10 mouse cellular contexts compared by ENCODE assay signal in genomic region chr16:18250231-18250630, GRCm38 (mm10). TPM values are rescaled to one million over a fixed set of nuclear protein-coding genes. Genes with fewer than 3 reads are reported as not detected.
A peak's percentile ranks its signal among the peaks of the same experiment; 100 is the strongest.
DNase-seq lines count a peak whose midpoint lies in the region; ATAC-seq and TF ChIP-seq lines count a peak whose summit lies in the region.
"Had no signal": no experiment of that assay in that cellular context is flagged by ENCODE, and none has a peak within 500 bp of the region (broad histone marks: within the 10 kb centered on the region; RNA-seq: fewer than 3 reads in every experiment).

No protein-coding gene starts in this region.

- H3K9ac ChIP-seq in heart, embryonic 14.5 days (ENCODE audit: low read length) = peak overlapping the region; percentile 94
- peak overlapping the region; percentile 7; the same call in 1 of the 2 replicates for H3K9ac ChIP-seq in ES-E14 (ENCODE audit: insufficient read depth, low read depth, low read length, poor library complexity, severe bottlenecking)
- H3K9ac ChIP-seq in hindbrain, embryonic 12.5 days = peak overlapping the region; percentile 89

- peaks cover 74% of the 10 kb centered on the region for H3K36me3 ChIP-seq in heart, embryonic 14.5 days (ENCODE audit: control insufficient read depth, insufficient read depth, low read length)
- peaks cover 46% of the 10 kb centered on the region for H3K36me3 ChIP-seq in ES-E14 (ENCODE audit: control insufficient read depth, insufficient read depth, low read length, poor library complexity, severe bottlenecking)
- H3K36me3 ChIP-seq in hindbrain, embryonic 12.5 days = peaks cover 62% of the 10 kb centered on the region
- H3K36me3 ChIP-seq in midbrain, embryonic 10.5 days = peaks cover 76% of the 10 kb centered on the region

- 0 out of 4 replicates have a peak overlapping the region, but pooled peaks of 1 of the 2 experiments have one; percentile 3 for H3K27ac ChIP-seq in heart, embryonic 14.5 days (replicated peaks in 1 of 2; ENCODE audit: control insufficient read depth in 1 of 2, insufficient read depth in 1 of 2, low read depth in 2 of 2, low read length in 2 of 2)
- no peak overlapping the region for H3K27ac ChIP-seq in ES-E14 (ENCODE audit: insufficient read depth, low read depth, low read length, poor library complexity, severe bottlenecking)
- no peak overlapping the region for H3K27ac ChIP-seq in hindbrain, embryonic 12.5 days
- H3K27ac ChIP-seq in midbrain, embryonic 10.5 days (replicated peaks) = peak overlapping the region; percentile 98

- no peaks in the 10 kb centered on the region for H3K9me3 ChIP-seq in heart, embryonic 14.5 days (ENCODE audit: control insufficient read depth, low read length)
- no peaks in the 10 kb centered on the region for H3K9me3 ChIP-seq in ES-E14 (ENCODE audit: control insufficient read depth, insufficient read depth, low read depth, low read length)
- H3K9me3 ChIP-seq in hindbrain, embryonic 12.5 days (replicated peaks) = no peaks in the 10 kb centered on the region
- H3K9me3 ChIP-seq in midbrain, embryonic 10.5 days (replicated peaks) = no peaks in the 10 kb centered on the region

- H3K27me3 ChIP-seq in heart, embryonic 14.5 days (ENCODE audit: control insufficient read depth, insufficient read depth, low read length) = no peaks in the 10 kb centered on the region
- H3K27me3 ChIP-seq in hindbrain, embryonic 12.5 days = no peaks in the 10 kb centered on the region
- H3K27me3 ChIP-seq in midbrain, embryonic 10.5 days (ENCODE audit: low read depth, poor library complexity, severe bottlenecking) = no peaks in the 10 kb centered on the region

- H3K4me3 ChIP-seq in heart, embryonic 14.5 days (ENCODE audit: control insufficient read depth in 1 of 2, insufficient read depth in 1 of 2, low read depth in 1 of 2, low read length in 2 of 2) = peak overlapping the region in 1 of 2 experiments; percentile 97; a peak in 2 of 4 replicates
- peak overlapping the region in 1 of 2 experiments; percentile 82; a peak in 1 of 4 replicates for H3K4me3 ChIP-seq in ES-E14 (ENCODE audit: insufficient read depth in 1 of 2, low read depth in 1 of 2, low read length in 2 of 2, poor library complexity in 1 of 2, severe bottlenecking in 1 of 2)
- peak overlapping the region; percentile 86 for H3K4me3 ChIP-seq in hindbrain, embryonic 12.5 days
- peak overlapping the region; percentile 78 for H3K4me3 ChIP-seq in midbrain, embryonic 10.5 days

- in situ Hi-C loops in ES-E14 (cut with MboI; ENCODE audit: low sequenced_read_pairs in 2 of 2, unreplicated experiment in 2 of 2) = no loop called here

- DNase-seq in heart, adult 18-20 months = no peak
- no peak for DNase-seq in ES-E14 (ENCODE audit: low read depth, low spot score)
- DNase-seq in midbrain, embryonic 10.5 days (ENCODE audit: low spot score) = no peak
- no peak for DNase-seq in urinary bladder, postnatal 10 days (ENCODE audit: low spot score)
- no peak for DNase-seq in gastrocnemius, postnatal 4 days (ENCODE audit: low spot score in 2 of 2)
- DNase-seq: cerebellum, adult 18-20 months; kidney, postnatal 14 days had no signal

- peaks cover 10 to 33% of the 10 kb centered on the region in 2 experiments for H3K4me1 ChIP-seq in heart, embryonic 14.5 days (ENCODE audit: control insufficient read depth in 2 of 2, insufficient read depth in 2 of 2, low read length in 2 of 2)
- H3K4me1 ChIP-seq in ES-E14 (ENCODE audit: control insufficient read depth in 2 of 2, insufficient read depth in 2 of 2, low read length in 2 of 2, poor library complexity in 1 of 2) = peaks cover 3 to 16% of the 10 kb centered on the region in 2 experiments
- peaks cover 38% of the 10 kb centered on the region for H3K4me1 ChIP-seq in hindbrain, embryonic 12.5 days
- peaks cover 50% of the 10 kb centered on the region for H3K4me1 ChIP-seq in midbrain, embryonic 10.5 days

- ATAC-seq in heart, embryonic 14.5 days (ENCODE audit: insufficient number of reproducible peaks, insufficient read depth, low FRiP score, low read depth) = no peak
- ATAC-seq in hindbrain, embryonic 12.5 days (ENCODE audit: low FRiP score) = no peak
- no peak for ATAC-seq in cerebellum, adult (ENCODE audit: insufficient number of reproducible peaks, low FRiP score, low TSS enrichment)

- 66% methylated on average over 4 of the region's 4 CpGs for WGBS in heart, embryonic 14.5 days
- WGBS in hindbrain, embryonic 12.5 days = 64% methylated on average over 4 of the region's 4 CpGs
- 62% methylated on average over 4 of the region's 4 CpGs for WGBS in midbrain, embryonic 10.5 days

- peak overlapping the region; percentile 96 for H3K4me2 ChIP-seq in heart, embryonic 14.5 days (ENCODE audit: low read length)
- H3K4me2 ChIP-seq in hindbrain, embryonic 12.5 days (replicated peaks) = peak overlapping the region; percentile 88

TF ChIP-seq in ES-E14, 5 proteins besides CTCF, POLR2A, EP300 and RAD21:
- TF ChIP-seq ZC3H11A (IDR thresholded peaks at IDR 0.05; ENCODE audit: borderline replicate concordance, low read depth, low read length) (no peak), MAFK (IDR thresholded peaks at IDR 0.05; ENCODE audit: insufficient read depth, low read depth, low read length) (no peak), CHD2 (IDR thresholded peaks at IDR 0.05; ENCODE audit: low read depth, low read length) (no peak), HCFC1 (IDR thresholded peaks at IDR 0.05; ENCODE audit: borderline replicate concordance, insufficient read depth, low read length) (no peak), ZNF384 (IDR thresholded peaks at IDR 0.05; ENCODE audit: low read depth, low read length) (no peak)

RNA-seq across cellular contexts. Expression of gene Ranbp1, which starts 1.7 kb away (rescaled TPM):
- polyA plus RNA-seq in heart, embryonic 14.5 days (2014; fragmentation: Nextera tagmentation; extraction: Ambion mirVana) = 354 and 357 TPM in 2 replicates
- 10 to 100 TPM; 36.3 to 42.5 TPM for total RNA-seq in heart, adult 18-20 months (2021)
- 302 and 410 TPM in 2 replicates for total RNA-seq in ES-E14 (2012; rRNA removed)
- 675 and 701 TPM in 2 replicates for polyA plus RNA-seq in hindbrain, embryonic 12.5 days (2016; fragmentation: Nextera tagmentation; extraction: Ambion mirVana)
- 1,186 and 1,334 TPM in 2 replicates for polyA plus RNA-seq in midbrain, embryonic 10.5 days (2016; fragmentation: Nextera tagmentation; extraction: Ambion mirVana)
- total RNA-seq in gastrocnemius, postnatal 4 days (2021) = 100 to 1,000 TPM; 105 to 109 TPM

RNA-seq across cellular contexts. Expression of gene Trmt2a, which starts 1.8 kb away (rescaled TPM):
- 39.8 and 48.4 TPM in 2 replicates for polyA plus RNA-seq in heart, embryonic 14.5 days (2014; fragmentation: Nextera tagmentation; extraction: Ambion mirVana)
- total RNA-seq in heart, adult 18-20 months (2021) = 10 to 100 TPM; 13.8 to 16.7 TPM
- total RNA-seq in ES-E14 (2012; rRNA removed) = 99.3 and 102 TPM in 2 replicates
- polyA plus RNA-seq in hindbrain, embryonic 12.5 days (2016; fragmentation: Nextera tagmentation; extraction: Ambion mirVana) = 99.6 and 102 TPM in 2 replicates
- 127 and 132 TPM in 2 replicates for polyA plus RNA-seq in midbrain, embryonic 10.5 days (2016; fragmentation: Nextera tagmentation; extraction: Ambion mirVana)
- total RNA-seq in gastrocnemius, postnatal 4 days (2021) = 10 to 100 TPM; 31.6 to 37.2 TPM

RNA-seq across cellular contexts. Expression of gene Gm49776, which starts 7.9 kb away (rescaled TPM):
- 0.88 and 3.6 TPM in 2 replicates for polyA plus RNA-seq in heart, embryonic 14.5 days (2014; fragmentation: Nextera tagmentation; extraction: Ambion mirVana)
- not detected for total RNA-seq in heart, adult 18-20 months (2021)
- 0.63 and 1.7 TPM in 2 replicates for total RNA-seq in ES-E14 (2012; rRNA removed)
- 1.7 and 3.9 TPM in 2 replicates for polyA plus RNA-seq in hindbrain, embryonic 12.5 days (2016; fragmentation: Nextera tagmentation; extraction: Ambion mirVana)
- polyA plus RNA-seq in midbrain, embryonic 10.5 days (2016; fragmentation: Nextera tagmentation; extraction: Ambion mirVana) = 1.9 and 2.2 TPM in 2 replicates
- total RNA-seq in gastrocnemius, postnatal 4 days (2021) = not detected

RNA-seq across cellular contexts. Expression of gene Zdhhc8, which starts 15.3 kb away (rescaled TPM):
- polyA plus RNA-seq in heart, embryonic 14.5 days (2014; fragmentation: Nextera tagmentation; extraction: Ambion mirVana) = 16.4 and 22.5 TPM in 2 replicates
- 10 to 100 TPM; 18.1 to 25.1 TPM for total RNA-seq in heart, adult 18-20 months (2021)
- total RNA-seq in ES-E14 (2012; rRNA removed) = 16.2 and 17.0 TPM in 2 replicates
- polyA plus RNA-seq in hindbrain, embryonic 12.5 days (2016; fragmentation: Nextera tagmentation; extraction: Ambion mirVana) = 19.4 TPM in 2 replicates
- polyA plus RNA-seq in midbrain, embryonic 10.5 days (2016; fragmentation: Nextera tagmentation; extraction: Ambion mirVana) = 9.4 and 11.3 TPM in 2 replicates
- total RNA-seq in gastrocnemius, postnatal 4 days (2021) = 10 to 100 TPM; 37.7 to 42.1 TPM

RNA-seq across cellular contexts. Expression of gene Ccdc188, which starts 32.6 kb away (rescaled TPM):
- 0.30 TPM in 1 of 2 replicates, not detected in the other for polyA plus RNA-seq in heart, embryonic 14.5 days (2014; fragmentation: Nextera tagmentation; extraction: Ambion mirVana)
- total RNA-seq in heart, adult 18-20 months (2021) = not detected
- not detected in 2 replicates for total RNA-seq in ES-E14 (2012; rRNA removed)
- not detected in 2 replicates for polyA plus RNA-seq in hindbrain, embryonic 12.5 days (2016; fragmentation: Nextera tagmentation; extraction: Ambion mirVana)
- polyA plus RNA-seq in midbrain, embryonic 10.5 days (2016; fragmentation: Nextera tagmentation; extraction: Ambion mirVana) = not detected in 2 replicates
- not detected for total RNA-seq in gastrocnemius, postnatal 4 days (2021)

Comparison
In these comparisons a context has a peak if more than half of its experiments do, and no peak if none do; other contexts are left out.
1. H3K9ac ChIP-seq: peak in every context shown above with its lines; median percentile 94 in heart, embryonic 14.5 days; 89 in hindbrain, embryonic 12.5 days; 7 in ES-E14.